Mouse (Mus musculus): ENCODE results near the gene Dnmbp. TPM values are rescaled to one million over a fixed set of nuclear protein-coding genes. Genes with fewer than 3 reads are reported as not detected.
A peak's percentile ranks its signal among the peaks of the same experiment; 100 is the strongest.

Dnmbp gene
- polyA plus RNA-seq, 1 experiment from 2014 or later = 28.0 TPM

GRCm38 (mm10) chr19:43939171-43939768, 721 bp downstream of the Dnmbp start:
- Histone ChIP-seq H3K4me1 (ENCODE audit: control insufficient read depth, insufficient read depth, low read length) (peaks cover 13% of the 10 kb centered on the region), H3K9ac (replicated peaks; ENCODE audit: low read depth, low read length) (peak overlapping the region; percentile 76), H3K9me3 (ENCODE audit: control insufficient read depth, low read depth, low read length) (no peaks in the 10 kb centered on the region), H3K27me3 (ENCODE audit: control insufficient read depth, insufficient read depth, low read length) (no peaks in the 10 kb centered on the region), H3K4me3 (ENCODE audit: low read depth, low read length) (peak overlapping the region; percentile 68), H3K4me2 (replicated peaks; ENCODE audit: low read depth, low read length) (peak overlapping the region; percentile 76), H3K27ac (ENCODE audit: low read length) (no peak overlapping the region), H3K36me3 (ENCODE audit: control insufficient read depth, insufficient read depth, low read length) (no peaks in the 10 kb centered on the region)
- ATAC-seq (ENCODE audit: insufficient number of reproducible peaks, insufficient read depth, low FRiP score, low read depth) = peak; percentile 24; the same call in 1 of the 2 replicates
- WGBS = 18% methylated on average over 16 of the region's 16 CpGs

DNA sequence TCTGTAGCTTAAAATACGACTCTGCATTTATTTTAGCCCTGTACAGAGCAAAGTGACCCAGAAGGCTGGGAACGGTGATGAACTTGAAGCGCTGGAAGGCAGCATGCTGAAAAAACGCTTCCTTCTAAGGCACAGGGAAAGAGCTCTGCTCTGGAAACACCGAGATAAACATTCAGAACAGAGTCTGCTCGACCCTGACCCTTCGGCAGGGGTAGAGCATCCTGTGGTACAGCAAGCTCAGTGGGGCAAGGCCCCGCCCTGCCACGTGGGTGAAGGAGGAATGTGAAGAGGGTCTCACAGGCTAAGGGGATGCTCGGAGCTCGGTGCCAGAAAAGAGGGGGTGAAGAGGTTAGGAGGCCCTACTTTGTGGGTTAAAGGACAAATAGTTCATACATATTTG, 1.6 kb downstream of the Dnmbp start:
- H3K9ac ChIP-seq (replicated peaks; ENCODE audit: low read depth, low read length) = no peak overlapping the region
- no peak for ATAC-seq (ENCODE audit: insufficient number of reproducible peaks, insufficient read depth, low FRiP score, low read depth)
- 18% methylated on average over 11 of the region's 11 CpGs for WGBS
- H3K27me3 ChIP-seq (ENCODE audit: control insufficient read depth, insufficient read depth, low read length) = no peaks in the 10 kb centered on the region
- peaks cover 13% of the 10 kb centered on the region for H3K4me1 ChIP-seq (ENCODE audit: control insufficient read depth, insufficient read depth, low read length)
- H3K36me3 ChIP-seq (ENCODE audit: control insufficient read depth, insufficient read depth, low read length) = no peaks in the 10 kb centered on the region
- H3K9me3 ChIP-seq (ENCODE audit: control insufficient read depth, low read depth, low read length) = no peaks in the 10 kb centered on the region
- no peak overlapping the region for H3K27ac ChIP-seq (ENCODE audit: low read length)
- H3K4me3 ChIP-seq (ENCODE audit: low read depth, low read length) = no peak overlapping the region
- H3K4me2 ChIP-seq (replicated peaks; ENCODE audit: low read depth, low read length) = peak overlapping the region; percentile 76

DNA sequence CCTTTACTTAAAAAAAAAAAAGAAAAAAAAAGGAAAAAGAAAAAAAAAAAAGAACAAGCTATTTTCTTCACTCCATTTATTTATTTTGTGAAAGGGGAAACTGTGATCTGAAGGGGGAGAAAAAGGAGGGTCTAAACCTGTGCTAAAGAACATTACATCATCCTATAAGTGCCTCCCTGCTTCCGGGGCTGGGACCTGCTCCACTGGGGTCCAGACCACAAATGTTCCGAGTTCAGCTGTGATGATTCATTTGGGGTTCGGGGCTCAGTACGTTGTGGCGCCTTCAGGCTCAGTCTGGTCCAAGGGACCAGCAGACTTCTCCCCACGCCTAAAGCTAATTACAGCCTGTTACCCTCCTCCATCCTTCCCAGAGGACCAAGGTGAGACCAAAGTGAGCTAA, 9.1 kb downstream of the Dnmbp start:
- WGBS = 97% methylated on average over 6 of the region's 6 CpGs

DNA sequence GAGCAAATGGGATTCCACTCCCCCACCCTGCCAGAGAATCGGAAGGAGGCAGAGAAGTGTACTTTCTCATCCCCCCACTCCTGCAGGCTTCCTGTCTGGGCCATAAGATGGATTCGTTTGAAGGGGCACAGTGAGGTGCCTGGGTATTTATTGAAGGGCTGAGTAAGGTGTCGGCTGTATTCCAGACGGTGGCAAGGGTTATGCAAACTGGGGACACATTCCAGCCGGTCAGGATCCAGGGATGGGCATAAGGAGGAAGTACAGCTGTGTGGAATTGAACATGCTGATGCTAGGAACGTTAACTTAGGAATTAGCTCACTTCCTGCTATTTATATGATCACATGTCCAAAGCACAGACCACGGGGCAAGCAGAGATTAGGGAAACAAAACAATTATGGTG, 9.6 kb downstream of the Dnmbp start:
- ATAC-seq (ENCODE audit: insufficient number of reproducible peaks, insufficient read depth, low FRiP score, low read depth) = no peak
- 10% methylated on average over 7 of the region's 7 CpGs for WGBS
- H3K4me3 ChIP-seq (ENCODE audit: low read depth, low read length) = no peak overlapping the region
- 0 out of 2 replicates have a peak, but pooled peaks cover 3% of the 10 kb centered on the region for H3K4me1 ChIP-seq (ENCODE audit: control insufficient read depth, insufficient read depth, low read length)
- H3K36me3 ChIP-seq (ENCODE audit: control insufficient read depth, insufficient read depth, low read length) = no peaks in the 10 kb centered on the region
- H3K9me3 ChIP-seq (ENCODE audit: control insufficient read depth, low read depth, low read length) = no peaks in the 10 kb centered on the region
- H3K27ac ChIP-seq (ENCODE audit: low read length) = no peak overlapping the region
- H3K9ac ChIP-seq (replicated peaks; ENCODE audit: low read depth, low read length) = no peak overlapping the region
- no peak overlapping the region for H3K4me2 ChIP-seq (replicated peaks; ENCODE audit: low read depth, low read length)
- no peaks in the 10 kb centered on the region for H3K27me3 ChIP-seq (ENCODE audit: control insufficient read depth, insufficient read depth, low read length)

More for the DNA sequence above, 9.1 kb downstream of the Dnmbp start:
- Histone ChIP-seq H3K27me3 (ENCODE audit: control insufficient read depth, insufficient read depth, low read length) (no peaks in the 10 kb centered on the region), H3K9ac (replicated peaks; ENCODE audit: low read depth, low read length) (no peak overlapping the region), H3K4me1 (ENCODE audit: control insufficient read depth, insufficient read depth, low read length) (0 out of 2 replicates have a peak, but pooled peaks cover 3% of the 10 kb centered on the region), H3K36me3 (ENCODE audit: control insufficient read depth, insufficient read depth, low read length) (no peaks in the 10 kb centered on the region), H3K27ac (ENCODE audit: low read length) (no peak overlapping the region), H3K4me3 (ENCODE audit: low read depth, low read length) (no peak overlapping the region), H3K9me3 (ENCODE audit: control insufficient read depth, low read depth, low read length) (no peaks in the 10 kb centered on the region), H3K4me2 (replicated peaks; ENCODE audit: low read depth, low read length) (no peak overlapping the region)
- no peak for ATAC-seq (ENCODE audit: insufficient number of reproducible peaks, insufficient read depth, low FRiP score, low read depth)

GRCm38 (mm10) chr19:43929869-43930268, 10.1 kb downstream of the Dnmbp start:
- Histone ChIP-seq H3K27ac (ENCODE audit: low read length) (no peak overlapping the region), H3K4me3 (ENCODE audit: low read depth, low read length) (no peak overlapping the region), H3K4me1 (ENCODE audit: control insufficient read depth, insufficient read depth, low read length) (0 out of 2 replicates have a peak, but pooled peaks cover 3% of the 10 kb centered on the region), H3K36me3 (ENCODE audit: control insufficient read depth, insufficient read depth, low read length) (no peaks in the 10 kb centered on the region), H3K9me3 (ENCODE audit: control insufficient read depth, low read depth, low read length) (no peaks in the 10 kb centered on the region), H3K4me2 (replicated peaks; ENCODE audit: low read depth, low read length) (no peak overlapping the region), H3K9ac (replicated peaks; ENCODE audit: low read depth, low read length) (no peak overlapping the region), H3K27me3 (ENCODE audit: control insufficient read depth, insufficient read depth, low read length) (no peaks in the 10 kb centered on the region)
- 34% methylated on average over 11 of the region's 11 CpGs for WGBS
- no peak for ATAC-seq (ENCODE audit: insufficient number of reproducible peaks, insufficient read depth, low FRiP score, low read depth)

DNA sequence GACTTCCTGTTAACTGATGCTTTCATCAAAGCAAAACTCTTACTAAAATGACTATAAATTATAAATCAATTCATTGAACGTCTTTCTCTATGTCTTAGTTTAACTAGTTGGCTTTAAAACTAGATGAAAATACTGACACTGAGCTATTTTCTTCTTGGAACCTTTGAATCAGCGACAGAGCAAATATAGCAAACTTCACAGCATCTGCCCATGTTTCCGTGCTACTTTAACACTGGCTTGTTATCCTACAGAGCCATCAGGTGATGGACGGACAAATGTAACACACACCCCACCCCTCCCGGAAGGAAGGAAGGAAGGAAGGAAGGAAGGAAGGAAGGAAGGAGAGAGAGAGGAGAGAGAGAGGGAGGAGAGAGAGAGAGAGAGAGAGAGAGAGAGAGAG, 12.0 kb downstream of the Dnmbp start:
- H3K27ac ChIP-seq (ENCODE audit: low read length) = no peak overlapping the region
- no peaks in the 10 kb centered on the region for H3K27me3 ChIP-seq (ENCODE audit: control insufficient read depth, insufficient read depth, low read length)
- no peak overlapping the region for H3K4me2 ChIP-seq (replicated peaks; ENCODE audit: low read depth, low read length)
- 55% methylated on average over 5 of the region's 5 CpGs for WGBS
- 0 out of 2 replicates have a peak, but pooled peaks cover 3% of the 10 kb centered on the region for H3K4me1 ChIP-seq (ENCODE audit: control insufficient read depth, insufficient read depth, low read length)
- ATAC-seq (ENCODE audit: insufficient number of reproducible peaks, insufficient read depth, low FRiP score, low read depth) = no peak
- no peak overlapping the region for H3K4me3 ChIP-seq (ENCODE audit: low read depth, low read length)
- H3K9me3 ChIP-seq (ENCODE audit: control insufficient read depth, low read depth, low read length) = no peaks in the 10 kb centered on the region
- H3K36me3 ChIP-seq (ENCODE audit: control insufficient read depth, insufficient read depth, low read length) = no peaks in the 10 kb centered on the region
- no peak overlapping the region for H3K9ac ChIP-seq (replicated peaks; ENCODE audit: low read depth, low read length)

DNA sequence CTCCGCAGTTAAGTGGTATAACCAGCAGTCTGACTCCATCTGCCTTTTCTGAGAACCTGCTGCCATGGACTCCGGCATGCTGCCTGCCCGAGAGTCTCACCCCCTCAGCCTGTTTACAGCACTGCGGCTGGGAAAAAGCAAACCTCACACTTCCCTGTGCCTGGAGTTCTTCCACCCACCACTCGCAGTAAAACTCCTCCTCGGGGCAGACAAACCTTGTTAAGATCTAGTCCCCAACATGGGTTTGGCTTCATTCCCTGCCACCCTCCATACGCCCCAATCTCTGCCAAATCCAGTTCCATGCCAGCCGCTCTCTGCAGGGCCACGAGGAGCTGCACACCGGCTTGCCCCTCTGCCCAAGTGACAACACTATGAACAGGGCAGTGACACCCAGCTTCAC, 12.9 kb downstream of the Dnmbp start:
- no peak overlapping the region for H3K27ac ChIP-seq (ENCODE audit: low read length)
- H3K27me3 ChIP-seq (ENCODE audit: control insufficient read depth, insufficient read depth, low read length) = no peaks in the 10 kb centered on the region
- H3K4me1 ChIP-seq (ENCODE audit: control insufficient read depth, insufficient read depth, low read length) = 0 out of 2 replicates have a peak, but pooled peaks cover 3% of the 10 kb centered on the region
- H3K36me3 ChIP-seq (ENCODE audit: control insufficient read depth, insufficient read depth, low read length) = no peaks in the 10 kb centered on the region
- H3K4me3 ChIP-seq (ENCODE audit: low read depth, low read length) = no peak overlapping the region
- H3K9ac ChIP-seq (replicated peaks; ENCODE audit: low read depth, low read length) = no peak overlapping the region
- 67% methylated on average over 10 of the region's 10 CpGs for WGBS
- no peak overlapping the region for H3K4me2 ChIP-seq (replicated peaks; ENCODE audit: low read depth, low read length)
- H3K9me3 ChIP-seq (ENCODE audit: control insufficient read depth, low read depth, low read length) = no peaks in the 10 kb centered on the region
- ATAC-seq (ENCODE audit: insufficient number of reproducible peaks, insufficient read depth, low FRiP score, low read depth) = no peak

GRCm38 (mm10) chr19:43926141-43926987, 13.6 kb downstream of the Dnmbp start:
- Histone ChIP-seq H3K4me3 (ENCODE audit: low read depth, low read length) (no peak overlapping the region), H3K27me3 (ENCODE audit: control insufficient read depth, insufficient read depth, low read length) (no peaks in the 10 kb centered on the region), H3K36me3 (ENCODE audit: control insufficient read depth, insufficient read depth, low read length) (no peaks in the 10 kb centered on the region), H3K4me1 (ENCODE audit: control insufficient read depth, insufficient read depth, low read length) (0 out of 2 replicates have a peak, but pooled peaks cover 3% of the 10 kb centered on the region), H3K9ac (replicated peaks; ENCODE audit: low read depth, low read length) (no peak overlapping the region), H3K9me3 (ENCODE audit: control insufficient read depth, low read depth, low read length) (no peaks in the 10 kb centered on the region), H3K27ac (ENCODE audit: low read length) (no peak overlapping the region), H3K4me2 (replicated peaks; ENCODE audit: low read depth, low read length) (no peak overlapping the region)
- no peak for ATAC-seq (ENCODE audit: insufficient number of reproducible peaks, insufficient read depth, low FRiP score, low read depth)
- 67% methylated on average over 10 of the region's 10 CpGs for WGBS

Measured in stomach, embryonic 14.5 days (tissue).